Mouse (Mus musculus) adrenal gland, postnatal 36 days (tissue): ENCODE data around the gene Ccdc121. TPM values are rescaled to one million over a fixed set of nuclear protein-coding genes. Genes with fewer than 3 reads are reported as not detected.
"Not testable (repeated sequence)": the region's sequence is repeated elsewhere in the genome, so short reads cannot be mapped to it uniquely, and the experiment has no call there.

Experiments
- DNase-seq, 2 experiments: peaks; one replicate each; pipeline ENCODE4 v3.0.0; 2021; ENCODE audit warnings: mixed read lengths in 1 of 2
- total RNA-seq, 2 experiments: library from RNA; stranded (reverse); gene quantifications; 2 replicates each; pipeline ENCODE4 v1.2.3; 2021

Ccdc121 gene
- total RNA-seq, 2 experiments from 2014 or later, result not detected

- DNase-seq, result no peak
Measured at GRCm38 (mm10) chr1:181512430-181513129, 1.3 kb upstream of the Ccdc121 start.

DNA sequence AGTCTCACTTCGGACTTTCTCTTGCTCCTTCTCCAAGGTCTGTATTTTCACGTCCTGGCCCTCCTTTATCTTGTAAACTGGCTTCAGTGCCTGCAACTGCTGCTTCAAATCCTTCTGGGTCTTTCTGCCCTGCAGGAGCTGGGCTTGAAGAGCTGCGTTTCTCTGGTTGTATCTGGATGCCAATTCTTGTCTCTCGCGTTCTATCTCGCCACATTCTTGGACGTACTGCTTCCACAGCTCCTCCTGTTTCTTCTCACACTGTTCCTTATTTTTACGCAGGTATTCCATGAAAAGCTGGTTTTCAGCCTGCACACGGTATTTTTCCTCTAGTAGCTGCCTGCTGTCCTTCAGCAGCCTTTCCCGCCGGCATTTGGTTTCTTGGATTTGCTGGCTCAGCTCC, 396 bp downstream of the Ccdc121 start:
- not testable (repeated sequence) for DNase-seq

GRCm38 (mm10) chr1:181505367-181505766, 5.9 kb downstream of the Ccdc121 start:
- no peak for DNase-seq

GRCm38 (mm10) chr1:181503471-181503870, 7.8 kb downstream of the Ccdc121 start:
- no peak for DNase-seq

GRCm38 (mm10) chr1:181484696-181485095, 26.6 kb downstream of the Ccdc121 start:
- DNase-seq, result no peak

- DNase-seq, result no peak
Measured at GRCm38 (mm10) chr1:181476557-181476956, 34.7 kb downstream of the Ccdc121 start.

DNA sequence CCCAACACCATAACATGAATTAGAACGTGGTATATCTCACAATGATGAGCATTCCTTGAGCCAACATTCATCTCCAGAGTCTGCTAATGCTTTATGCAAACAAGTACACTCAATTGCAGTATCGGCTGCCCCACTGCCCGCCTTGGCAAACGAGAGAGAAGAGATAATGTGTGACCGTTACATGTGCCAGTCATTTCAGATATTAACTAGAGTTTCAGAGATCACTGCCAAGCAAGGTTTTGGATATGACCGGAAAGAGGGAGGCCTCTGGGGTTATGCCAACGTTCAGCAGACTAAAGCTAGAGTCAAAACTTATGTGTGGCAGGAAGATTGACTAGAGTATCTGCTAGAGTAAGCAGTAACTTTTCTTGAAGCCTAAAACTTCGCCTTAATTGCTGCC, 35.1 kb downstream of the Ccdc121 start:
- DNase-seq, result no peak

DNA sequence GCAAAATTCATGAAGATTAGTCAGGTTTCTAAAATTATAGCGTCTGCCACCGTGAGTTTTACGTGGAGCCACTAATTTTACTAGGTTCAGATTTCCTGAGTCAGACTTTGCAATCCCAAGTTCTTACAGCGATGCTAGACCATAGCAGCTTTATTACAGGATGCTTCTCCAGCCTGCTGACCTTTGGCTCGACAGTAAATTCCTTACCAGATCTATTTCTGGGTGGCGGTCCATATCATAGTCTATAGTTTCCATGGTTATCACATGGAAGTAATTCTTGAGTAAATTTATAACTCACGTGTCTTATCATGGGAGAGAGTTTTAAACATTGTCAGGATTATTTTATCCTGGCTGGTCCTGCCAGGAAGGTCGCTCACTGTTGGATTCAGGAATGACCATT, 41.8 kb downstream of the Ccdc121 start:
- no peak for DNase-seq

- DNase-seq, result no peak
Measured at GRCm38 (mm10) chr1:181467321-181467670, 44.0 kb downstream of the Ccdc121 start.

- no peak for DNase-seq
Measured at GRCm38 (mm10) chr1:181466601-181467320, 44.5 kb downstream of the Ccdc121 start.

DNA sequence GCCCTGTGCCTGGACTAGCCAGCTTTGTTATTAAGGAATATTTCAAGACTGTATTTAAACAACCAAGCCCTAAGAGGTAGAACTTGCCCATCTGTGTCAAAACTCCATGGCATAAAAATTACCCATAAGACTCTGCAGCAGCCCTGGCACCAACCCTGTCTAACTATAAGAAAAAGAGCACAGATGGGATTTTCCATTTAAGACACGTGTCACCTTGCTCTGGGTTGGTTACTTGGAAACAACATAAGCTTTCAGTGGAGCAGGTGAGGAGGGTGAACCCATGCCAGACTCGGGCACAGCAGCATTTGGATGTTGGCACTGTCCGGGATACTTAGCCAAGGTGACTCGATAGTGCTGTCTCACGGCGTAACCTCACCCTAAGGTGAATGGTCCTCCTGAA, 45.2 kb downstream of the Ccdc121 start:
- DNase-seq, result no peak

- peak; percentile 27 to 51 for DNase-seq
Measured at GRCm38 (mm10) chr1:181465027-181465426, 46.2 kb downstream of the Ccdc121 start.

DNA sequence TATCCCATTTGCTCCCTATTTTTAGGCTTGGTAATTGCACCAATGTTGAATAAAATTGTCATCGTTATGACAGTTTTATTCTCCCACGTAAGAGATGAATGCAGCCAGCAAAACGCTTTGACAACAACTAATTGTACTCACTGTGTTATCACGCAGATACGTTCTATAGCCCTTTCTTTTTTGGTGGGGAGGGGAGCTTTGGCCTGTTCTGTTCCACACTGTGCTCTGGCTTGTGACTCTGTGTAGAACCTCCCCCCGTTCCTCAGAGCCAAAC, 48.4 kb downstream of the Ccdc121 start:
- no peak for DNase-seq

DNA sequence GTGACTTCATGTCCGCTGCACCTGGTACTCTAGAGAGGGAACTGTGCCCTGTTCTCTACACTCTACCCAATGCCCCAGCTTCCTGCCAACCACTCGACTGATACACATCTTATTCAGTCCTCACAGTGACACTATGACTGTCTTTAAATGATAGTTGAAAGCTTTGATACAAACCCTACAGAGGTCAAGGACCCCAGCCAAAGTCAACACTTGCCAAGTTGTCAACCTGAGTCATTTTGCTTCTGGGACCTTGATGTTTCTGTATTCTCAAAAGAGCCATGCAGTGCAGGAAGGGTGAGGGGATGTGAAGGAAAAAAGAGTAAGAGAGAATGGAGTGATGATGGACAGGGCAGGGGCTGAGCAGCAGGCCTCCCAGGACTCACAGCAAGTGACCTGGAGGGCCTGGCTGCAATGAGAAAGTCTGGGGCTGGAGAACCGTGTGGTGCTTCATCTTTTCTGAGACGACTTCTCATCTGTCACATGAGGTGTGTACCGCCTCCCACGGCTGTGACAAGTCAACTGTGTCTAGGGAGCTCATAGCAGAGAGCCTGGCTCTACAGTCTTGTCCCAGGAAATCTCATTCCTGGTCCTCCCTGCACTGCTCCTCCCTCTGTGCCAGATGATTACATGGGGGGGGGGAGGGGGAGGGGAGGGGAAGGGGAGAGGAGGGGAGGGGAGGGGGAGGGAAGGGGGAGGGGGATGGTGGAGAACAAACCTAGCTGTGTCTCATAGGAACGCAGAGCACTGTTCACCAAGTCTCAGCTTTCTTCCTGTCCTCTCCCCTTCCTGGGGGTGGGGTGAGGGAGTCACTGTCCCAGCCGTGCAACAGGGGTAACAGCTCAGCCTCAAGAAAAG, 49.0 kb downstream of the Ccdc121 start:
- DNase-seq, result peak; percentile 26 to 58

DNA sequence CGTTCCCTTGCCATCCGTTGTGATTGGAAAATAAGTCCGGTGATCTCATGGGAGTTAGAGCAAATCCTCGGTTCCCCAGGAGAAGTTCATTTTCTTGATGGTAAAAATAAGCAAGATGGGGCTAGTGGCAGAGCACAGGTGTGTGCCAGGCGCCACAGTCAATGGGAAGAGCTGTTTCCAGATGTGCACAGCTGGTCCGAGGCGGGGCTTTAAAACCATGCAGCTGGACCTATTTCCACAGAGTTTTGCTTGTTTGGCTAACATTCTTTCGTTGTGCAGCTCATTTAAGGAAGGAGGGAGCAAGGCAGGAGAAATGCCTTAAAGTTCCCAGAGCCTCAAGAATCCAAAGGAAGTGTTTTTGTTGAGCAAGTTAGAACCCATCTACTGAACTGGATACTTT, 49.8 kb downstream of the Ccdc121 start:
- DNase-seq, result no peak

DNA sequence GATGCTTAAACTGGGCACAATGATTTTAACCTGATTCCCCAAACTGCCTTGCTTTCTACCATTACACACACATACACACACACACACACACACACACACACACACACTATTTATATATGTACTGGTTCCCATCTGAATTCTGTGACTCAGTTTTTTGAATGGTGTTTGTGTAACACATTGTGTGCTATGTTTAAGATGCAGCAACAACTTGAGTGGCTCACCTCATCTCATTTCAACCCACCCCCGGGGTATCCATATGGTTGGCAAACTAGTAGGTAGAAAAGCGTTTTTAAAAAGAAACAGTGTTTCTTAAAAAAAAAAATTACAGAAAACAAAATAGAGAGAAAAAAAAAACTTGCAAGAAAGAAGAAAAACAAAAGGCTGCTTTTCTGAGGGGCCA, 51.0 kb downstream of the Ccdc121 start:
- DNase-seq, result no peak

Other genes with a start within 250 kb of the Ccdc121 start
- not detected for gene Cnih3, start 158.8 kb downstream of the Ccdc121 start, total RNA-seq
- gene Dnah14, start 65.1 kb upstream of the Ccdc121 start, total RNA-seq, result under 1 TPM in 1 of 2 experiments, not detected in 1; 0.03 TPM